Mouse (Mus musculus): ENCODE measurements around the gene Lrrk1. TPM values are rescaled to one million over a fixed set of nuclear protein-coding genes. Genes with fewer than 3 reads are reported as not detected.

Lrrk1 gene
- polyA plus RNA-seq, 1 experiment, result 9.8 TPM

- peaks cover 5% of the 10 kb centered on the region; the same call in 1 of the 2 replicates for H3K9me3 ChIP-seq
- H3K27me3 ChIP-seq (replicated peaks), result no peaks in the 10 kb centered on the region
- peaks cover 8% of the 10 kb centered on the region for H3K36me3 ChIP-seq (replicated peaks; ENCODE audit: low read length)
- peaks cover 83% of the 10 kb centered on the region for H3K4me1 ChIP-seq
- TF ChIP-seq FLI1 (IDR thresholded peaks at IDR 0.05; ENCODE audit: low read length), result no peak
- no peak for TF ChIP-seq GATA1 (IDR thresholded peaks at IDR 0.05; ENCODE audit: borderline replicate concordance, low read length)
- no peak overlapping the region for H3K4me3 ChIP-seq (replicated peaks)
Measured at GRCm38 (mm10) chr7:66214477-66214876, 173.7 kb downstream of the Lrrk1 start.

- Histone ChIP-seq H3K9me3 (peaks cover 12% of the 10 kb centered on the region; the same call in 1 of the 2 replicates), H3K4me3 (replicated peaks) (no peak overlapping the region), H3K4me1 (peaks cover 79% of the 10 kb centered on the region), H3K36me3 (replicated peaks; ENCODE audit: low read length) (peaks cover 16% of the 10 kb centered on the region), H3K27me3 (replicated peaks) (no peaks in the 10 kb centered on the region)
- TF ChIP-seq FLI1 (IDR thresholded peaks at IDR 0.05; ENCODE audit: low read length) (no peak), GATA1 (IDR thresholded peaks at IDR 0.05; ENCODE audit: borderline replicate concordance, low read length) (no peak)
Measured at GRCm38 (mm10) chr7:66212887-66213286, 175.3 kb downstream of the Lrrk1 start.

- no peak for TF ChIP-seq GATA1 (IDR thresholded peaks at IDR 0.05; ENCODE audit: borderline replicate concordance, low read length)
- TF ChIP-seq FLI1 (IDR thresholded peaks at IDR 0.05; ENCODE audit: low read length), result no peak
- Histone ChIP-seq H3K9me3 (peaks cover 24% of the 10 kb centered on the region), H3K27me3 (replicated peaks) (no peaks in the 10 kb centered on the region), H3K36me3 (replicated peaks; ENCODE audit: low read length) (peaks cover 35% of the 10 kb centered on the region), H3K4me3 (replicated peaks) (peak overlapping the region; percentile 40), H3K4me1 (peaks cover 57% of the 10 kb centered on the region)
Measured at GRCm38 (mm10) chr7:66209920-66210319, 178.2 kb downstream of the Lrrk1 start.

GRCm38 (mm10) chr7:66201657-66202056 is 186.5 kb downstream of the Lrrk1 start:
- Histone ChIP-seq H3K4me1 (peaks cover 63% of the 10 kb centered on the region), H3K27me3 (replicated peaks) (no peaks in the 10 kb centered on the region), H3K4me3 (replicated peaks) (no peak overlapping the region), H3K9me3 (peaks cover 4% of the 10 kb centered on the region), H3K36me3 (replicated peaks; ENCODE audit: low read length) (peaks cover 26% of the 10 kb centered on the region)
- no peak for TF ChIP-seq GATA1 (IDR thresholded peaks at IDR 0.05; ENCODE audit: borderline replicate concordance, low read length)
- no peak for TF ChIP-seq FLI1 (IDR thresholded peaks at IDR 0.05; ENCODE audit: low read length)

GRCm38 (mm10) chr7:66200791-66201450 is 187.2 kb downstream of the Lrrk1 start:
- no peaks in the 10 kb centered on the region for H3K27me3 ChIP-seq (replicated peaks)
- peaks cover 23% of the 10 kb centered on the region for H3K36me3 ChIP-seq (replicated peaks; ENCODE audit: low read length)
- H3K4me3 ChIP-seq (replicated peaks), result peak overlapping the region; percentile 29
- no peak for TF ChIP-seq GATA1 (IDR thresholded peaks at IDR 0.05; ENCODE audit: borderline replicate concordance, low read length)
- TF ChIP-seq FLI1 (IDR thresholded peaks at IDR 0.05; ENCODE audit: low read length), result no peak
- H3K9me3 ChIP-seq, result peaks cover 4% of the 10 kb centered on the region
- H3K4me1 ChIP-seq, result peaks cover 66% of the 10 kb centered on the region

- H3K9me3 ChIP-seq, result peaks cover 4% of the 10 kb centered on the region
- H3K4me1 ChIP-seq, result peaks cover 72% of the 10 kb centered on the region
- H3K27me3 ChIP-seq (replicated peaks), result no peaks in the 10 kb centered on the region
- TF ChIP-seq GATA1 (IDR thresholded peaks at IDR 0.05; ENCODE audit: borderline replicate concordance, low read length) (no peak), FLI1 (IDR thresholded peaks at IDR 0.05; ENCODE audit: low read length) (no peak)
- H3K36me3 ChIP-seq (replicated peaks; ENCODE audit: low read length), result peaks cover 23% of the 10 kb centered on the region
- H3K4me3 ChIP-seq (replicated peaks), result no peak overlapping the region
Measured at GRCm38 (mm10) chr7:66200383-66200782, 187.8 kb downstream of the Lrrk1 start.

- TF ChIP-seq GATA1 (IDR thresholded peaks at IDR 0.05; ENCODE audit: borderline replicate concordance, low read length) (no peak), FLI1 (IDR thresholded peaks at IDR 0.05; ENCODE audit: low read length) (no peak)
- peaks cover 15% of the 10 kb centered on the region for H3K36me3 ChIP-seq (replicated peaks; ENCODE audit: low read length)
- peak overlapping the region; percentile 80 for H3K4me3 ChIP-seq (replicated peaks)
- H3K9me3 ChIP-seq, result 0 out of 2 replicates have a peak, but pooled peaks cover under 1% of the 10 kb centered on the region
- no peaks in the 10 kb centered on the region for H3K27me3 ChIP-seq (replicated peaks)
- H3K4me1 ChIP-seq, result peaks cover 81% of the 10 kb centered on the region
Measured at GRCm38 (mm10) chr7:66199391-66199831, 188.7 kb downstream of the Lrrk1 start.

GRCm38 (mm10) chr7:66198416-66198815 is 189.7 kb downstream of the Lrrk1 start:
- Histone ChIP-seq H3K4me1 (peaks cover 91% of the 10 kb centered on the region), H3K36me3 (replicated peaks; ENCODE audit: low read length) (peaks cover 7% of the 10 kb centered on the region), H3K9me3 (no peaks in the 10 kb centered on the region), H3K27me3 (replicated peaks) (no peaks in the 10 kb centered on the region), H3K4me3 (replicated peaks) (peak overlapping the region; percentile 80)
- TF ChIP-seq GATA1 (IDR thresholded peaks at IDR 0.05; ENCODE audit: borderline replicate concordance, low read length), result no peak
- TF ChIP-seq FLI1 (IDR thresholded peaks at IDR 0.05; ENCODE audit: low read length), result no peak

- 0 out of 3 replicates have a peak, but pooled peaks have one; percentile 26 for TF ChIP-seq GATA1 (IDR thresholded peaks at IDR 0.05; ENCODE audit: borderline replicate concordance, low read length)
- TF ChIP-seq FLI1 (IDR thresholded peaks at IDR 0.05; ENCODE audit: low read length), result no peak
- no peaks in the 10 kb centered on the region for H3K36me3 ChIP-seq (replicated peaks; ENCODE audit: low read length)
- H3K27me3 ChIP-seq (replicated peaks), result no peaks in the 10 kb centered on the region
- H3K4me3 ChIP-seq (replicated peaks), result peak overlapping the region; percentile 86
- H3K4me1 ChIP-seq, result peaks cover 95% of the 10 kb centered on the region
- no peaks in the 10 kb centered on the region for H3K9me3 ChIP-seq
Measured at GRCm38 (mm10) chr7:66196609-66197445, 191.3 kb downstream of the Lrrk1 start.

- Histone ChIP-seq H3K4me1 (peaks cover 87% of the 10 kb centered on the region), H3K36me3 (replicated peaks; ENCODE audit: low read length) (no peaks in the 10 kb centered on the region), H3K9me3 (no peaks in the 10 kb centered on the region), H3K4me3 (replicated peaks) (peak overlapping the region; percentile 70), H3K27me3 (replicated peaks) (no peaks in the 10 kb centered on the region)
- no peak for TF ChIP-seq FLI1 (IDR thresholded peaks at IDR 0.05; ENCODE audit: low read length)
- TF ChIP-seq GATA1 (IDR thresholded peaks at IDR 0.05; ENCODE audit: borderline replicate concordance, low read length), result no peak
Measured at GRCm38 (mm10) chr7:66195881-66196280, 192.3 kb downstream of the Lrrk1 start.

Measured in megakaryocyte, embryonic 14.5 days (primary cell).